Mouse (Mus musculus): ENCODE data around the gene Dppa4.

Dppa4 gene

DNA sequence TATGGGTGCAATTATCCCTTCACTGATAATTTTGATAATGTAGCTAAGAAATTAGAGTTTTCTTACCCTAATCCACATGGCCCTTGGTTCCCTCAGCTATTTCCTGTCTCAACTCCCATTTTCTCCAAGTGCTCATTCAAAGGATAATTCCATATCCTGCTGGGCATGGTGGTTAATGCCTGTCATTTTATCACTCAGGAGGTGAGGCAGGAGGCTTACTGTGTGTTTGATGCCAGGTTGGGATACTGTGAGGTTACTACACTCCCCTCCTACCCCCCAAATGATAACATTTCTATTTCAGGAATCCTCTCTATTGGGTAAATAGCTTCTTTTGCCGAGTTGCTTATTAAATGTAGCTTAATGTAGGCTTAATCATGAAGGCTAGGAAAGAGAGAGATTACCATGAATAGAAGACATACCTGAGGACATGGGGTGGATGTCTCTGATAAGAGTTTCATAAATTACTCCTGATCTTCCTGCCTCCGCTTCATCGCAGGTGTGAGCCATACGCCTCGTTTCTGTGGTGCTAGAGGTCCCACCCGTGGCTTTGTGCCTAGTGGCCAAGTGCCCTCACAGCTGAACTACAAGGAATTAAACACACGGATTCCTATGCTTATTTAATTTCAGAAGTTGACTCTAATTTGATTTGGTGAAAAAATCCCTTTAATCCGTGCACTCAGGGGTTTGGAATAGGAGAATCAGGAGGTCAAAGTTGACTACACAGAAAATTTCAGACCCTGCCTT is 40.2 kb downstream of the Dppa4 start:
- DNase-seq (ENCODE audit: low read depth, low spot score): no peak

DNA sequence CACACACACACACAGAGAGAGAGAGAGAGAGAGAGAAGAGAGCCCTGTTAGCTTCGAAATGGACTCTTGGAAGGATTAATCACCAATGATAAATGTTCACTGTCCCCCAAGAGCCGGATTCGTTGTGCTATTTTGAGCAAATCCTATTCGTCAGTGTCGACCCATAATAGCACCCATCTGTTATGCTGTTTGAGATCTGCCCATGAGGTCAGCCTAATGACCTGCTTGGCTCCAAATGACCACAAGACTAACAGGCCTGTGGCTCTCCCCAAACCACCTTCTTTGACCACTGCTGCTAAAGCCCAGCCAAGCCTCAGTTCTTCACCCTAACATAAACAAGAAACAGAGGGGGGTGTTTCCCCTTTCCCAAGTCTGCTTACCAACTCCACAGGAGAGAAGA is 43.4 kb downstream of the Dppa4 start:
- no peak for DNase-seq (ENCODE audit: low read depth, low spot score)

DNA sequence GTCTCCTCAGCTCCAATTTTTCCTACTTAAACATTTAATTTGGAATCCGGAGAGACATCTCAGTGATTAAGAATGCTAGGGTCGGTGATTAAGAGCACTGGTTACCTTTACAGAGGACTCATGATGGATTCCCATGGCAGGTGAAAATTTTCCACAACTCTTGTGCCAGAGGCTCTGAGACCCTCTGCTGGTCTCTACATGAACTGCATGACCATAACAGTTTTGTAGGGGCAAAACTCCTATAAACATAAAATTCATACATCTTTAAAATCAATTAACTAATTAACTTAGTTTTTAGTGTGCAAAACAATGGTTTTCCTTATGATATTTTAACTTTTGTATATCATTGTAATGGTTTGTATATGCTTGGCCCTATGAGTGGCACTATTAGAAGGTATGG is 44.9 kb downstream of the Dppa4 start:
- DNase-seq (ENCODE audit: low read depth, low spot score): no peak

DNA sequence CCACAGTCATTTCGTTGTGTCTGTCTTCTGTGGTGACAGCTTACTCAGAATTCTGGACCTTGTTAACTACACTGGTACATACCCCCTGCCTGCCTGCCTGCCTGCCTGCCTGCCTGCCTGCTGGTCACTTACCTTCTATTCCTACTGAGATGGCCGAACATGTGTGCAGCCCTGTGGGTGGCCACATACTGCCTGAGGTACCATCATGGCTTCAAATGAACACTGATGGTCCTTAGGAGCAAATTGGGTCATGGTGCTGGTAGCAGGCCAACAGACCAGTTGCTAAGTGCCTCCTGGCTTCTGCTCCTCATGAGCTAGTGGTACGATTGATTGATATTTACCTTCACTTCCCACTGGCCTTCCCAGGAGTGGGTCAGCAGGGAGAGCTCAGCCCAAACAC is 48.3 kb downstream of the Dppa4 start:
- DNase-seq (ENCODE audit: low read depth, low spot score): no peak

DNA sequence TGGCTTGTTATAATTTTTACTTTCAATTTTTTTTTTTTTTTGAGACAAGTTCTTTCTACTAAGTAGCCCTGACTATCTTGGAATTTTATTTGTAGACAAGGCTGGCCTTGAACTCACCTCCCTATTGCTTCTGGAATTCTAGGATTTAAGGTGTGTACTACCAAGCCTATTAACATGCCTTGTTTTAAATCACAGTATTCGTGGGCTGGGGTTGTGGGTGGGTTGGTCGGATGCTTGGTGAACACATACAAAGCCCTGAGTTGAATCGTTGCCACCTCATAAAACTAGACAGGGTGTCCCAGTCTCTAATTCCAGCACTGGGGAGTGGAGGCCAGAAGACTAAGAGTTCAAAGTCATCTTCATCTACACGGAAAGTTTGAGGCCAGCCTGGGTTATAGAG is 51.8 kb downstream of the Dppa4 start:
- DNase-seq (ENCODE audit: low read depth, low spot score): no peak
